Mouse (Mus musculus): ENCODE measurements around the gene Nemp2. TPM values are rescaled to one million over a fixed set of nuclear protein-coding genes. Genes with fewer than 3 reads are reported as not detected.

Nemp2 gene
- total and polyA plus RNA-seq, 2 experiments: 0.70 to 1.1 TPM

- no peak overlapping the region for H3K27ac ChIP-seq (replicated peaks; ENCODE audit: insufficient read depth, low read depth, low read length)
- no peak for TF ChIP-seq CTCF (IDR thresholded peaks at IDR 0.05; ENCODE audit: low read depth, low read length)
- TF ChIP-seq POLR2A (IDR thresholded peaks at IDR 0.05; ENCODE audit: extremely low read depth, insufficient read depth, low read length): no peak
These were observed 10.2 kb downstream of the Nemp2 start for GRCm38 (mm10) chr1:52640736-52641135.

GRCm38 (mm10) chr1:52648153-52649027 lies 17.9 kb downstream of the Nemp2 start:
- WGBS: 80% methylated on average over 11 of the region's 11 CpGs
- DNase-seq (ENCODE audit: extremely low read depth, low read depth, low spot score): peak; percentile 64
- TF ChIP-seq CTCF (IDR thresholded peaks at IDR 0.05; ENCODE audit: low read depth, low read length): peak; percentile 53
- TF ChIP-seq POLR2A (IDR thresholded peaks at IDR 0.05; ENCODE audit: extremely low read depth, insufficient read depth, low read length): no peak

More at GRCm38 (mm10) chr1:52640736-52641135, 10.2 kb downstream of the Nemp2 start:
- H3K79me2 ChIP-seq (ENCODE audit: control insufficient read depth, insufficient read depth, low read length): no peaks in the 10 kb centered on the region
- 88% methylated on average over 4 of the region's 4 CpGs for WGBS
- H3K4me3 ChIP-seq (ENCODE audit: insufficient read depth, low read depth, low read length): no peak overlapping the region
- no peaks in the 10 kb centered on the region for H3K36me3 ChIP-seq (ENCODE audit: control insufficient read depth, insufficient read depth, low read length)
- H3K27me3 ChIP-seq (ENCODE audit: control insufficient read depth, insufficient read depth, low read length): no peaks in the 10 kb centered on the region
- no peaks in the 10 kb centered on the region for H3K4me1 ChIP-seq (ENCODE audit: control insufficient read depth, insufficient read depth, low read length)
- DNase-seq (ENCODE audit: extremely low read depth, low read depth, low spot score): no peak
- no peak overlapping the region for H3K9ac ChIP-seq (ENCODE audit: low read depth, low read length)

DNA sequence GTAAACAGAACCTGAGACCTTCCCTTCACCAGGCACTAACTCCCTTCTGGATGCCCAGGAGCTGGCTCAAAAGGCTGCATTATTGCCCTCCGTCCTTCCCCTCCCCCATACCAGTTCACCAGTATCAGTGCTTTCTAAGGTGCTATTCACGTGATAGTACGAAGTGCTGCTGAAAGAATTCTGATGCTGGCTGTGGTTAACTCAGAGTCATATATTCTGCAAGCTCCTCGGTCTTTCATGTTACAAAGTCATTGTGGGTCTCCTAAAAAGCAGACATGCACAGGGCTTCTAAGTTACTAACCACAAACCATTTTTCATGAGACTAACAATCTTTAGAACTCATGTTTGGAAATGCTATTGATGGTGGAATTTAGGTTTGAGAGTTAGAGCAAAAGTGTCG lies 19.6 kb downstream of the Nemp2 start:
- TF ChIP-seq POLR2A (IDR thresholded peaks at IDR 0.05; ENCODE audit: extremely low read depth, insufficient read depth, low read length) (no peak), CTCF (IDR thresholded peaks at IDR 0.05; ENCODE audit: low read depth, low read length) (no peak)
- no peak overlapping the region for H3K9ac ChIP-seq (ENCODE audit: low read depth, low read length)
- DNase-seq (ENCODE audit: extremely low read depth, low read depth, low spot score): no peak
- H3K27ac ChIP-seq (replicated peaks; ENCODE audit: insufficient read depth, low read depth, low read length): no peak overlapping the region
- H3K4me3 ChIP-seq (ENCODE audit: insufficient read depth, low read depth, low read length): no peak overlapping the region
- no peaks in the 10 kb centered on the region for H3K4me1 ChIP-seq (ENCODE audit: control insufficient read depth, insufficient read depth, low read length)
- no peaks in the 10 kb centered on the region for H3K36me3 ChIP-seq (ENCODE audit: control insufficient read depth, insufficient read depth, low read length)
- 91% methylated on average over 5 of the region's 5 CpGs for WGBS
- H3K27me3 ChIP-seq (ENCODE audit: control insufficient read depth, insufficient read depth, low read length): no peaks in the 10 kb centered on the region
- no peaks in the 10 kb centered on the region for H3K79me2 ChIP-seq (ENCODE audit: control insufficient read depth, insufficient read depth, low read length)

More at GRCm38 (mm10) chr1:52648153-52649027, 17.9 kb downstream of the Nemp2 start:
- no peaks in the 10 kb centered on the region for H3K4me1 ChIP-seq (ENCODE audit: control insufficient read depth, insufficient read depth, low read length)
- H3K9ac ChIP-seq (ENCODE audit: low read depth, low read length): no peak overlapping the region
- no peak overlapping the region for H3K4me3 ChIP-seq (ENCODE audit: insufficient read depth, low read depth, low read length)
- no peaks in the 10 kb centered on the region for H3K27me3 ChIP-seq (ENCODE audit: control insufficient read depth, insufficient read depth, low read length)
- H3K36me3 ChIP-seq (ENCODE audit: control insufficient read depth, insufficient read depth, low read length): no peaks in the 10 kb centered on the region
- no peaks in the 10 kb centered on the region for H3K79me2 ChIP-seq (ENCODE audit: control insufficient read depth, insufficient read depth, low read length)
- no peak overlapping the region for H3K27ac ChIP-seq (replicated peaks; ENCODE audit: insufficient read depth, low read depth, low read length)

- 77% methylated on average over 3 of the region's 3 CpGs for WGBS
- H3K27ac ChIP-seq (replicated peaks; ENCODE audit: insufficient read depth, low read depth, low read length): no peak overlapping the region
- no peak overlapping the region for H3K4me3 ChIP-seq (ENCODE audit: insufficient read depth, low read depth, low read length)
- H3K36me3 ChIP-seq (ENCODE audit: control insufficient read depth, insufficient read depth, low read length): no peaks in the 10 kb centered on the region
- no peak for DNase-seq (ENCODE audit: extremely low read depth, low read depth, low spot score)
- no peaks in the 10 kb centered on the region for H3K79me2 ChIP-seq (ENCODE audit: control insufficient read depth, insufficient read depth, low read length)
- no peak overlapping the region for H3K9ac ChIP-seq (ENCODE audit: low read depth, low read length)
- H3K4me1 ChIP-seq (ENCODE audit: control insufficient read depth, insufficient read depth, low read length): no peaks in the 10 kb centered on the region
- TF ChIP-seq CTCF (IDR thresholded peaks at IDR 0.05; ENCODE audit: low read depth, low read length): no peak
- TF ChIP-seq POLR2A (IDR thresholded peaks at IDR 0.05; ENCODE audit: extremely low read depth, insufficient read depth, low read length): no peak
- H3K27me3 ChIP-seq (ENCODE audit: control insufficient read depth, insufficient read depth, low read length): no peaks in the 10 kb centered on the region
These were observed 22.2 kb downstream of the Nemp2 start for GRCm38 (mm10) chr1:52652601-52653253.

DNA sequence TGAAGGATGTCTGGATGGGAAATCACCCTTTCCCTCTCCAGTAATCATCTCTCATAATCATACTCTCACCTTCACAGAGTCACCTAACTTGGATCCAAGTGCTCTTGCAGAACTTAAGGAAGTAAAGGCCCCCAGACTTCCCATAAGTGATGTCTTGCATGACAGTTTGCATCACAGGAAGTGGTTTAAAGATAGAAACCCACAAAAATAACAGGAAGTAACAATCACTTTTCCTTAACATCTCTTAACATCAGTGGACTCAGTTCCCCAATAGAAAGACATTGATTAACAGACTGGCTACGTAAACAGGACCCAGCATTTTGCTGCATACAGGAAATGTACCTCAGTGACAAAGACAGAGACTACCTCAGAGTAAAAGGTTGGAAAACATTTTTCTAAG lies 22.9 kb downstream of the Nemp2 start:
- peak; percentile 21 for DNase-seq (ENCODE audit: extremely low read depth, low read depth, low spot score)

More for the DNA sequence above, 22.9 kb downstream of the Nemp2 start:
- Histone ChIP-seq H3K27me3 (ENCODE audit: control insufficient read depth, insufficient read depth, low read length) (no peaks in the 10 kb centered on the region), H3K4me3 (ENCODE audit: insufficient read depth, low read depth, low read length) (no peak overlapping the region), H3K79me2 (ENCODE audit: control insufficient read depth, insufficient read depth, low read length) (no peaks in the 10 kb centered on the region), H3K36me3 (ENCODE audit: control insufficient read depth, insufficient read depth, low read length) (no peaks in the 10 kb centered on the region), H3K9ac (ENCODE audit: low read depth, low read length) (no peak overlapping the region), H3K27ac (replicated peaks; ENCODE audit: insufficient read depth, low read depth, low read length) (no peak overlapping the region), H3K4me1 (ENCODE audit: control insufficient read depth, insufficient read depth, low read length) (no peaks in the 10 kb centered on the region)
- WGBS: 85% methylated on average over 1 of the region's 1 CpGs
- TF ChIP-seq CTCF (IDR thresholded peaks at IDR 0.05; ENCODE audit: low read depth, low read length): no peak
- TF ChIP-seq POLR2A (IDR thresholded peaks at IDR 0.05; ENCODE audit: extremely low read depth, insufficient read depth, low read length): no peak

Measured in liver, adult 2 months (tissue).